In genomic region chr13:21974221-21974725, GRCm38 (mm10) we compare ENCODE assay signal across 8 mouse cellular contexts. TPM values are rescaled to one million over a fixed set of nuclear protein-coding genes. Genes with fewer than 3 reads are reported as not detected.
DNase-seq lines count a peak whose midpoint lies in the region; ATAC-seq and TF ChIP-seq lines count a peak whose summit lies in the region.

No protein-coding gene starts in this region.

- H3K4me1 ChIP-seq in E14TG2a.4 (replicated peaks; ENCODE audit: low read depth, low read length), result peaks cover 53% of the 10 kb centered on the region
- no peaks in the 10 kb centered on the region for H3K4me1 ChIP-seq in forebrain, embryonic 13.5 days
- H3K4me1 ChIP-seq in neural tube, embryonic 15.5 days, result no peaks in the 10 kb centered on the region

- peak overlapping the region; percentile 84 for H3K4me3 ChIP-seq in E14TG2a.4 (replicated peaks; ENCODE audit: low read length)
- peak overlapping the region; percentile 47 for H3K4me3 ChIP-seq in forebrain, embryonic 13.5 days
- peak overlapping the region; percentile 68 for H3K4me3 ChIP-seq in neural tube, embryonic 15.5 days (replicated peaks)

- H3K9ac ChIP-seq in forebrain, embryonic 13.5 days, result peak overlapping the region; percentile 71
- H3K9ac ChIP-seq in neural tube, embryonic 15.5 days (replicated peaks), result peak overlapping the region; percentile 65

- ATAC-seq in cerebellum, adult (ENCODE audit: insufficient number of reproducible peaks, low FRiP score, low TSS enrichment), result peak; percentile 83
- peak; percentile 89 for ATAC-seq in forebrain, embryonic 13.5 days
- peak; percentile 92 for ATAC-seq in neural tube, embryonic 15.5 days (ENCODE audit: low FRiP score)

- no peaks in the 10 kb centered on the region for H3K36me3 ChIP-seq in E14TG2a.4 (ENCODE audit: insufficient read depth, low read length)
- no peaks in the 10 kb centered on the region for H3K36me3 ChIP-seq in forebrain, embryonic 13.5 days (ENCODE audit: poor library complexity, severe bottlenecking)
- H3K36me3 ChIP-seq in neural tube, embryonic 15.5 days, result no peaks in the 10 kb centered on the region

- H3K9me3 ChIP-seq in E14TG2a.4 (ENCODE audit: low read length), result no peaks in the 10 kb centered on the region
- H3K9me3 ChIP-seq in forebrain, embryonic 13.5 days (replicated peaks), result no peaks in the 10 kb centered on the region
- H3K9me3 ChIP-seq in neural tube, embryonic 15.5 days (replicated peaks), result no peaks in the 10 kb centered on the region

- H3K27me3 ChIP-seq in E14TG2a.4 (ENCODE audit: insufficient read depth, low read length), result peaks cover 3% of the 10 kb centered on the region
- peaks cover 6% of the 10 kb centered on the region for H3K27me3 ChIP-seq in forebrain, embryonic 13.5 days
- peaks cover 5% of the 10 kb centered on the region for H3K27me3 ChIP-seq in neural tube, embryonic 15.5 days (replicated peaks)

- intact Hi-C loops in heart, postnatal 14 days (cut with DNase I), result loop anchor here (1.0 to 2.0 kb wide), 4 partner anchors 23 to 55 kb away; partner anchors contain the start of gene Zfp184

- TF ChIP-seq CTCF in E14TG2a.4 (conservative IDR thresholded peaks at IDR 0.05; ENCODE audit: low read length), result peak; percentile 74

- H3K4me2 ChIP-seq in forebrain, embryonic 13.5 days, result peak overlapping the region; percentile 41
- H3K4me2 ChIP-seq in neural tube, embryonic 15.5 days, result peak overlapping the region; percentile 50

- WGBS in forebrain, embryonic 13.5 days, result under 1% methylated on average over 23 of the region's 23 CpGs
- under 1% methylated on average over 23 of the region's 23 CpGs for WGBS in neural tube, embryonic 15.5 days

- H3K27ac ChIP-seq in forebrain, embryonic 13.5 days, result peak overlapping the region; percentile 80
- peak overlapping the region; percentile 90 for H3K27ac ChIP-seq in neural tube, embryonic 15.5 days (replicated peaks)

- peak; percentile 93 to 94 for DNase-seq in heart, postnatal 14 days
- peak; percentile 80 for DNase-seq in layer of hippocampus, adult 11-12 months (ENCODE audit: low spot score)
- DNase-seq in lung, adult 18-20 months, result peak; percentile 87 to 90
- DNase-seq in testis, postnatal 14 days (ENCODE audit: low spot score), result peak; percentile 81

RNA-seq across cellular contexts. Expression of gene Pom121l2, which starts 6.7 kb away (rescaled TPM):
- polyA plus RNA-seq in forebrain, embryonic 13.5 days (2015; fragmentation: Nextera tagmentation; extraction: Ambion mirVana), result 0.09 TPM in 1 of 2 replicates, not detected in the other
- total RNA-seq in heart, postnatal 14 days (2021), result not detected
- polyA plus RNA-seq in neural tube, embryonic 15.5 days (2015; fragmentation: Nextera tagmentation; extraction: Ambion mirVana), result 0.11 TPM in 1 of 2 replicates, not detected in the other

RNA-seq across cellular contexts. Expression of gene Zfp184, which starts 29.4 kb away (rescaled TPM):
- 25.4 and 29.2 TPM in 2 replicates for polyA plus RNA-seq in forebrain, embryonic 13.5 days (2015; fragmentation: Nextera tagmentation; extraction: Ambion mirVana)
- total RNA-seq in heart, postnatal 14 days (2021), result under 1 TPM; 0.62 to 0.90 TPM
- 10.3 and 11.5 TPM in 2 replicates for polyA plus RNA-seq in neural tube, embryonic 15.5 days (2015; fragmentation: Nextera tagmentation; extraction: Ambion mirVana)

RNA-seq across cellular contexts. Expression of gene Prss16, which starts 35.3 kb away (rescaled TPM):
- polyA plus RNA-seq in forebrain, embryonic 13.5 days (2015; fragmentation: Nextera tagmentation; extraction: Ambion mirVana), result not detected in 2 replicates
- 10 to 100 TPM in 1 of 2 experiments, not detected in 1; 11.6 TPM for total RNA-seq in heart, postnatal 14 days (2021)
- 0.09 and 167 TPM in 2 replicates for polyA plus RNA-seq in neural tube, embryonic 15.5 days (2015; fragmentation: Nextera tagmentation; extraction: Ambion mirVana)

Comparison
In these comparisons a context has a peak if more than half of its experiments do, and no peak if none do; other contexts are left out.
1. Peak in every context shown above with its lines: DNase-seq, ATAC-seq, H3K4me3 ChIP-seq and H3K27ac ChIP-seq.